Mouse (Mus musculus) T-helper 17 cell (primary cell): ENCODE data around the gene Adora1.

ENCODE experiments used
- in situ Hi-C, 2 experiments: fragments of 300-600 bp; cut with MboI, MseI; formaldehyde crosslinking; loops; 1 replicate in 1 of 2; 2 replicates in 1 of 2; pipeline ENCODE4 v1.15.1; 2025; ENCODE audit warnings: high pct_unique_total_duplicates in 2 of 2

Adora1 gene

GRCm38 (mm10) chr1:134217028-134217481 is 18.2 kb downstream of the Adora1 start:
- in situ Hi-C loops = no loop called here

GRCm38 (mm10) chr1:134216629-134216971 is 18.6 kb downstream of the Adora1 start:
- in situ Hi-C loops = no loop called here

GRCm38 (mm10) chr1:134215751-134216628 is 19.2 kb downstream of the Adora1 start:
- in situ Hi-C loops = no loop called here

GRCm38 (mm10) chr1:134215059-134215458 is 20.2 kb downstream of the Adora1 start:
- in situ Hi-C loops = no loop called here

- in situ Hi-C loops = loop anchor here in 1 of 2 experiments (5.0 kb wide), 1 partner anchor 61 kb away; no protein-coding TSS in a partner anchor
Observed at GRCm38 (mm10) chr1:134213405-134213804, 21.8 kb downstream of the Adora1 start.

GRCm38 (mm10) chr1:134212351-134212750 is 22.9 kb downstream of the Adora1 start:
- in situ Hi-C loops = loop anchor here in 1 of 2 experiments (5.0 kb wide), 1 partner anchor 60 kb away; no protein-coding TSS in a partner anchor

GRCm38 (mm10) chr1:134211631-134212030 is 23.6 kb downstream of the Adora1 start:
- in situ Hi-C loops = loop anchor here in 1 of 2 experiments (5.0 kb wide), 1 partner anchor 59 kb away; no protein-coding TSS in a partner anchor

GRCm38 (mm10) chr1:134211043-134211442 is 24.2 kb downstream of the Adora1 start:
- in situ Hi-C loops = loop anchor here in 1 of 2 experiments (5.0 kb wide), 1 partner anchor 59 kb away; no protein-coding TSS in a partner anchor

- in situ Hi-C loops = loop anchor here in 1 of 2 experiments (5.0 kb wide), 1 partner anchor 58 kb away; no protein-coding TSS in a partner anchor
Observed at GRCm38 (mm10) chr1:134210179-134210755, 25.0 kb downstream of the Adora1 start.

- in situ Hi-C loops = loop anchor here in 1 of 2 experiments (10.0 kb wide), 1 partner anchor 1569 kb away; the partner anchor contains the start of gene Tnni1
Observed at GRCm38 (mm10) chr1:134206085-134206484, 29.1 kb downstream of the Adora1 start.

- in situ Hi-C loops = loop anchor here in 1 of 2 experiments (10.0 kb wide), 1 partner anchor 1569 kb away; the partner anchor contains the start of gene Tnni1
Observed at GRCm38 (mm10) chr1:134205296-134206018, 29.8 kb downstream of the Adora1 start.

- in situ Hi-C loops = loop anchor here in 1 of 2 experiments (10.0 kb wide), 1 partner anchor 1571 kb away; the partner anchor contains the start of gene Tnni1
Observed at GRCm38 (mm10) chr1:134204230-134204629, 31.0 kb downstream of the Adora1 start.

- in situ Hi-C loops = loop anchor here in 1 of 2 experiments (10.0 kb wide), 1 partner anchor 1573 kb away; the partner anchor contains the start of gene Tnni1
Observed at GRCm38 (mm10) chr1:134201751-134202420, 33.3 kb downstream of the Adora1 start.

- in situ Hi-C loops = loop anchor here in 1 of 2 experiments (10.0 kb wide), 1 partner anchor 1574 kb away; the partner anchor contains the start of gene Tnni1
Observed at GRCm38 (mm10) chr1:134200998-134201686, 34.1 kb downstream of the Adora1 start.

- in situ Hi-C loops = loop anchor here in 1 of 2 experiments (10.0 kb wide), 1 partner anchor 1574 kb away; the partner anchor contains the start of gene Tnni1
Observed at GRCm38 (mm10) chr1:134200481-134200880, 34.8 kb downstream of the Adora1 start.

- in situ Hi-C loops = no loop called here
Observed at GRCm38 (mm10) chr1:134198197-134198995, 36.8 kb downstream of the Adora1 start.

- in situ Hi-C loops = no loop called here
Observed at GRCm38 (mm10) chr1:134197325-134197982, 37.8 kb downstream of the Adora1 start.

- in situ Hi-C loops = no loop called here
Observed at GRCm38 (mm10) chr1:134196386-134196785, 38.8 kb downstream of the Adora1 start.
